Mouse (Mus musculus): ENCODE measurements around the gene Llgl1. TPM values are rescaled to one million over a fixed set of nuclear protein-coding genes. Genes with fewer than 3 reads are reported as not detected.

The Llgl1 gene
- total and polyA plus RNA-seq, 2 experiments from 2014 or later: 30.1 to 32.2 TPM

DNA sequence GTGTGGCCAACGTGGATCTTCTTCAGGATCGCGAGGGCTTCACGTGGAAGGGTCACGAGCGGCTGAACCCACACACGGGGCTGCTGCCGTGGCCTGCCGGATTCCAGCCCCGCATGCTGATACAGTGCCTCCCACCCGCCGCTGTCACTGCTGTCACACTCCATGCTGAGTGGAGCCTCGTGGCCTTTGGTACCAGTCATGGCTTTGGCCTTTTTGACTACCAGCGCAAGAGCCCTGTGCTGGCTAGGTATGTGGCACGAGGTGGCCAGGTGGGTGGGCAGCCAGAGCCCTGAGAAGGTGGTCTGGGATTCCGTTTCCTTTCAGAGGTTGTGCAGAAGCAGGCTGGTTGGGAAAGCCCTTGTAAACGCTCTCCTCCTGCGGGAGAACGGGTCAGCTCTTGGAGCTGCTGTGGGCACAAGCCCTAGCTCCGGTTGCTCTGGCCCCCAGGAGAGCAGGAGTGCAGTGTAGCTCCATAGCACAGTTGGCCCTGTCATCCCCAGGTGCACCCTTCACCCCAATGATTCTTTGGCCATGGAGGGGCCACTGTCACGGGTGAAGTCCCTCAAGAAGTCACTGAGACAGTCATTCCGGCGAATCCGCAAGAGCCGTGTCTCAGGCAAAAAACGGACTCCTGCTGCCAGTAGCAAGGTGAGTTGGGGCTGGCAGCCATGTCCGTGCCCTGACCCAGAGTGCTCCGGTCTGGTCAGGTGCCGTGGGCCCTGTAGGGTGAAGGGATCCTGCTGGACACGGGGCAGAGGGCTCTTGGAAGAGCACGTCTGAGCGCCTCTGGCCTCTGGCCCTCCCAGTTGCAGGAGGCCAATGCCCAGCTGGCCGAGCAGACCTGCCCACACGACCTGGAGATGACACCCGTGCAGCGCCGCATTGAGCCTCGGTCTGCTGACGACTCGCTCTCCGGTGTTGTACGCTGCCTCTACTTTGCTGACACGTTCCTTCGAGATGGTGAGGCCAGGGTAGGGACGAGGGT, 10.2 kb downstream of the Llgl1 start:
- 95% methylated on average over 45 of the region's 45 CpGs for WGBS
- no peak for DNase-seq

GRCm38 (mm10) chr11:60711218-60711617, 11.7 kb downstream of the Llgl1 start:
- Histone ChIP-seq H3K4me2 (ENCODE audit: low read depth) (no peak overlapping the region), H3K4me3 (ENCODE audit: low read depth, low read length) (no peak overlapping the region), H3K27me3 (ENCODE audit: insufficient read depth, low read length) (no peaks in the 10 kb centered on the region), H3K27ac (ENCODE audit: low read depth, low read length) (no peak overlapping the region), H3K4me1 (ENCODE audit: insufficient read depth) (no peaks in the 10 kb centered on the region), H3K36me3 (ENCODE audit: insufficient read depth) (peaks cover 100% of the 10 kb centered on the region), H3K9ac (no peak overlapping the region), H3K9me3 (ENCODE audit: low read length) (no peaks in the 10 kb centered on the region)
- DNase-seq (no peak), ATAC-seq (no peak)
- TF ChIP-seq CTCF (IDR thresholded peaks at IDR 0.05; ENCODE audit: low read depth): no peak
- 92% methylated on average over 17 of the region's 17 CpGs for WGBS

More for the DNA sequence above, 10.2 kb downstream of the Llgl1 start:
- no peaks in the 10 kb centered on the region for H3K9me3 ChIP-seq (ENCODE audit: low read length)
- H3K9ac ChIP-seq: no peak overlapping the region
- H3K27ac ChIP-seq (ENCODE audit: low read depth, low read length): no peak overlapping the region
- H3K36me3 ChIP-seq (ENCODE audit: insufficient read depth): peaks cover 99% of the 10 kb centered on the region
- no peak overlapping the region for H3K4me2 ChIP-seq (ENCODE audit: low read depth)
- no peak for TF ChIP-seq CTCF (IDR thresholded peaks at IDR 0.05; ENCODE audit: low read depth)
- no peaks in the 10 kb centered on the region for H3K27me3 ChIP-seq (ENCODE audit: insufficient read depth, low read length)
- no peak overlapping the region for H3K4me3 ChIP-seq (ENCODE audit: low read depth, low read length)
- ATAC-seq: no peak
- H3K4me1 ChIP-seq (ENCODE audit: insufficient read depth): no peaks in the 10 kb centered on the region

DNA sequence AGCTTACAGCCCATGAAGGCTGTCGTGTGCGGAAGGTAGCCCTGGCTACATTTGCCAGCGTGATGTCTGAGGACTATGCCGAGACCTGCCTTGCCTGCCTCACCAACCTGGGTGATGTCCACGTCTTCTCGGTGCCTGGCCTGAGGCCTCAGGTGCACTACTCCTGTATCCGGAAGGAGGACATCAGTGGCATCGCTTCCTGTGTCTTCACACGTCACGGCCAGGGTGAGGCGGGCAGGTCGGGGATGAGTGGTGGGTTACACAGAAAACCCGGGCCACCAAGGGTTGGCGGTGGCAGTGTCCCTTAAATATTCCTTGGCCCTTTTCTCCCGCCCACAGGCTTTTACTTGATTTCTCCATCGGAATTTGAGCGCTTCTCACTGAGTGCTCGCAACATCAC, 12.5 kb downstream of the Llgl1 start:
- H3K36me3 ChIP-seq (ENCODE audit: insufficient read depth): peaks cover 100% of the 10 kb centered on the region
- H3K4me2 ChIP-seq (ENCODE audit: low read depth): no peak overlapping the region
- no peaks in the 10 kb centered on the region for H3K9me3 ChIP-seq (ENCODE audit: low read length)
- TF ChIP-seq CTCF (IDR thresholded peaks at IDR 0.05; ENCODE audit: low read depth): no peak
- H3K27ac ChIP-seq (ENCODE audit: low read depth, low read length): no peak overlapping the region
- no peak overlapping the region for H3K9ac ChIP-seq
- H3K27me3 ChIP-seq (ENCODE audit: insufficient read depth, low read length): no peaks in the 10 kb centered on the region
- ATAC-seq: no peak
- no peak for DNase-seq
- no peak overlapping the region for H3K4me3 ChIP-seq (ENCODE audit: low read depth, low read length)
- H3K4me1 ChIP-seq (ENCODE audit: insufficient read depth): no peaks in the 10 kb centered on the region
- 91% methylated on average over 18 of the region's 18 CpGs for WGBS

- Histone ChIP-seq H3K4me2 (ENCODE audit: low read depth) (no peak overlapping the region), H3K4me3 (ENCODE audit: low read depth, low read length) (no peak overlapping the region), H3K9ac (no peak overlapping the region), H3K27me3 (ENCODE audit: insufficient read depth, low read length) (no peaks in the 10 kb centered on the region), H3K27ac (ENCODE audit: low read depth, low read length) (no peak overlapping the region), H3K36me3 (ENCODE audit: insufficient read depth) (peaks cover 97% of the 10 kb centered on the region), H3K9me3 (ENCODE audit: low read length) (no peaks in the 10 kb centered on the region), H3K4me1 (ENCODE audit: insufficient read depth) (no peaks in the 10 kb centered on the region)
- no peak for TF ChIP-seq CTCF (IDR thresholded peaks at IDR 0.05; ENCODE audit: low read depth)
- ATAC-seq (no peak), DNase-seq (no peak)
- WGBS: 95% methylated on average over 13 of the region's 13 CpGs
These were observed 13.2 kb downstream of the Llgl1 start for GRCm38 (mm10) chr11:60712639-60713255.

- Histone ChIP-seq H3K4me1 (ENCODE audit: insufficient read depth) (no peaks in the 10 kb centered on the region), H3K4me2 (ENCODE audit: low read depth) (no peak overlapping the region), H3K27ac (ENCODE audit: low read depth, low read length) (no peak overlapping the region), H3K27me3 (ENCODE audit: insufficient read depth, low read length) (no peaks in the 10 kb centered on the region), H3K4me3 (ENCODE audit: low read depth, low read length) (no peak overlapping the region), H3K9ac (no peak overlapping the region), H3K9me3 (ENCODE audit: low read length) (no peaks in the 10 kb centered on the region), H3K36me3 (ENCODE audit: insufficient read depth) (peaks cover 96% of the 10 kb centered on the region)
- ATAC-seq (no peak), DNase-seq (no peak)
- WGBS: 85% methylated on average over 5 of the region's 5 CpGs
- TF ChIP-seq CTCF (IDR thresholded peaks at IDR 0.05; ENCODE audit: low read depth): no peak
These were observed 16.3 kb downstream of the Llgl1 start for GRCm38 (mm10) chr11:60715833-60716232.

DNA sequence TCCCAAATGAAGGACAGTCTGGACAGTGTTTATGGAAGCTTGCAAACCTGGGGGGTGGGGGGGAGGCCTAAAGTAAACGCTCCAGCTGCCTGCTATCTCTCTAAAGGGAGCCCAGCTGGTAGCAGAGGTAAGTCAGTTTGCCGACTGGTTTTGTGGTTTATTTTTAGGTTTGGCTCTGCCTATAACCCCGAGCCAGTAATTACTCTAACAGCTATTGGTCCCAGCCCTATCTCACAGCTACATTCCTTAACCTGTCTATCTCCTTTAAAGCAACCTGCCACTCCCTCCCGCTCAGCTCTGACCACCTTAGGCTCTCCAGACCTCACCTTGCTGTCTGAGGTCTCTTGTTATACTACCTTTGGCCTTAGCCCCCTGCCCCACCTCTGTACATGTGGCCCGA, 19.7 kb downstream of the Llgl1 start:
- ATAC-seq (no peak), DNase-seq (no peak)
- Histone ChIP-seq H3K4me3 (ENCODE audit: low read depth, low read length) (no peak overlapping the region), H3K9ac (no peak overlapping the region), H3K4me1 (ENCODE audit: insufficient read depth) (no peaks in the 10 kb centered on the region), H3K36me3 (ENCODE audit: insufficient read depth) (peaks cover 95% of the 10 kb centered on the region), H3K27me3 (ENCODE audit: insufficient read depth, low read length) (no peaks in the 10 kb centered on the region), H3K9me3 (ENCODE audit: low read length) (no peaks in the 10 kb centered on the region), H3K27ac (ENCODE audit: low read depth, low read length) (no peak overlapping the region), H3K4me2 (ENCODE audit: low read depth) (no peak overlapping the region)
- 95% methylated on average over 5 of the region's 5 CpGs for WGBS
- TF ChIP-seq CTCF (IDR thresholded peaks at IDR 0.05; ENCODE audit: low read depth): no peak
